Mouse (Mus musculus) hindbrain, embryonic 14.5 days (tissue): ENCODE data around the gene Sema3a. TPM values are rescaled to one million over a fixed set of nuclear protein-coding genes. Genes with fewer than 3 reads are reported as not detected.

Source experiments
- ATAC-seq: fragments of 200-750 bp; cut with Nextera tagmentation; 2 replicates; pipeline ENCODE4 v1.8.0; 2017; ENCODE audit warnings: moderate number of reproducible peaks, mild to moderate bottlenecking, moderate TSS enrichment, moderate library complexity; ENCODE audit not compliant: low FRiP score
- DNase-seq: peaks from one replicate; pipeline ENCODE4 v3.0.0-alpha.2; 2015; ENCODE audit warnings: low spot score
- H3K27ac ChIP-seq: fragments of 300-500 bp; sonication (generic); 2 replicates; pipeline ENCODE4 v1.5.1; 2014; ENCODE audit warnings: mild to moderate bottlenecking, moderate library complexity
- H3K27me3 ChIP-seq: fragments of 300-500 bp; sonication (generic); 2 replicates; pipeline ENCODE4 v1.6.1; 2014; ENCODE audit warnings: mild to moderate bottlenecking, low read length, mixed read lengths; ENCODE audit not compliant: control insufficient read depth, insufficient read depth
- H3K36me3 ChIP-seq: fragments of 300-500 bp; sonication (generic); replicated peaks from 2 replicates; pipeline ENCODE4 v1.6.1; 2014; ENCODE audit not compliant: control insufficient read depth, insufficient read depth
- H3K4me1 ChIP-seq: fragments of 300-500 bp; sonication (generic); replicated peaks from 2 replicates; pipeline ENCODE4 v1.6.1; 2014; ENCODE audit warnings: antibody characterized with exemption, low read length, mixed read lengths; ENCODE audit not compliant: control insufficient read depth, insufficient read depth
- H3K4me2 ChIP-seq: fragments of 300-500 bp; sonication (generic); replicated peaks from 2 replicates; pipeline ENCODE4 v1.6.1; 2014; ENCODE audit warnings: mild to moderate bottlenecking, moderate library complexity
- H3K4me3 ChIP-seq: fragments of 300-500 bp; sonication (generic); replicated peaks from 2 replicates; pipeline ENCODE4 v1.5.1; 2014; ENCODE audit warnings: mild to moderate bottlenecking, low read length
- H3K9ac ChIP-seq: fragments of 300-500 bp; sonication (generic); 2 replicates; pipeline ENCODE4 v1.6.1; 2014
- H3K9me3 ChIP-seq: fragments of 300-500 bp; sonication (generic); 2 replicates; pipeline ENCODE4 v1.6.1; 2016; ENCODE audit warnings: low read length; ENCODE audit not compliant: control insufficient read depth
- WGBS: fragments of 180-500 bp; shearing (Covaris S2); extraction: QIAGEN DNeasy Blood & Tissue Kit; methylation state at CpG from one replicate; pipeline ENCODE4 v1.1.7; 2014; 5-methylcytosine and 5-hydroxymethylcytosine counted together
- polyA plus RNA-seq: library from polyadenylated mRNA; unstranded; fragments of >200 nt; fragmentation: Nextera tagmentation; extraction: Ambion mirVana; gene quantifications from 2 replicates; pipeline ENCODE4 v1.2.1, GENCODE M21; 2014

Sema3a gene
- polyA plus RNA-seq, 1 experiment from 2014 or later: 31.1 TPM

DNA sequence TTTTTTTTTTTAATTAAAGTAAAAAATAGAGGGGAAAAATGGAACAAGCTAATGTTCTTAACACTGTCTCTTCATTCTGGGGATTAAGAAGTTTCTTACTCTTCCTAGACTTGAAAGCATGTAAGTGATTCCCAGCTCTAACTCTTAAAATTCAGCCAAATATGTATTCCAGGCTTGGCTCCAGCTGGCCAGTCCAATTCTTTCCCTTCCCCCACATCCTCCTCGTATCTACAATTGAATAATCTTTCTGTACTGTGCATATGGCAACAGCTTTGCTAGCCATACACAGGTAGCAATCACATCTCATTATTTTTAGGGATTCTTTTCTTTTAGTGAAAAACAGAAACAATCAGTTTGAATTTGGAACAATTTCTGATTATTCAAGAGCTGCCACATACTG, 303.5 kb downstream of the Sema3a start:
- no peaks in the 10 kb centered on the region for H3K4me1 ChIP-seq
- H3K4me2 ChIP-seq: no peak overlapping the region
- WGBS: 38% methylated on average over 1 of the region's 1 CpGs
- H3K9ac ChIP-seq: no peak overlapping the region
- H3K27ac ChIP-seq: no peak overlapping the region
- no peaks in the 10 kb centered on the region for H3K36me3 ChIP-seq
- no peak overlapping the region for H3K4me3 ChIP-seq
- H3K27me3 ChIP-seq: no peaks in the 10 kb centered on the region
- ATAC-seq: no peak
- no peak for DNase-seq
- H3K9me3 ChIP-seq: no peaks in the 10 kb centered on the region

DNA sequence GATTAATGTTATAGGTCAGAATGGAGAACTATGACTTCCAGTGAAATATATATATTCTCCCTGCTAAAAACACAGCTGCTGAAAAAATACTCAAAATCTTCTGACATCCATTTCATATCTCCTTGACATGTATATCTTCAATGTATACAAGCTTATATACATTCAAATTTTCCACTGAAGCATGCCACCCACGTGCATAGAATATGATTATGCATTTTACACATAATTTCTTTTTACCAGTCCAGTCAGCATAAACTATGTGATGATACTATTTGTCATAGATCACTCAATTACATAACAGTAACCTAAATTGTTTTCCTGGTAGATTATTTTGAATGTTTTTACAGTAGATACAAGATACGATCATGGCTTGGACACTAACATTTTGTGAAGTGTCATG, 306.6 kb downstream of the Sema3a start:
- no peak overlapping the region for H3K4me3 ChIP-seq
- H3K36me3 ChIP-seq: no peaks in the 10 kb centered on the region
- DNase-seq: no peak
- no peak overlapping the region for H3K4me2 ChIP-seq
- no peaks in the 10 kb centered on the region for H3K4me1 ChIP-seq
- no peak overlapping the region for H3K27ac ChIP-seq
- H3K9ac ChIP-seq: no peak overlapping the region
- ATAC-seq: no peak
- WGBS: 82% methylated on average over 2 of the region's 2 CpGs
- H3K27me3 ChIP-seq: no peaks in the 10 kb centered on the region
- H3K9me3 ChIP-seq: no peaks in the 10 kb centered on the region

DNA sequence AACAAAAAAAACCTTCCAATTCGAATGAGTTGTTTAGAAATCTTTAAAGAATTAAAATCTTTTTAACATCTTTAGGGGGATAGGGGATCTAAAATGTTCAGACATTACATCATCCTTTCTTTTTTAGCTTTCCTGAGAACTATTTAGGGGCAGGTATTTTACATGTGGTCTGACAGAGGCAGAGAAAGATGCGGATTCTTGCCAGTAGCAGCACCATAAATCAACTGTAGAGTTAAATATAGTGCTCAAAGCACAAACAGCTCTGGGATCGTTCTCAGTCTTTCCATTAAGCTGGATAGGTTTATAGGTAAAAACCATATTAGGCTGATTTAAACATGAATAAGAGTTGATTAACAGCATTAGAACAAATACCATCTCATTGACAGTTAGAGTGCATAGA, 307.4 kb downstream of the Sema3a start:
- Histone ChIP-seq H3K4me2 (no peak overlapping the region), H3K27me3 (no peaks in the 10 kb centered on the region), H3K4me3 (no peak overlapping the region), H3K9ac (no peak overlapping the region), H3K27ac (no peak overlapping the region), H3K9me3 (no peaks in the 10 kb centered on the region), H3K4me1 (no peaks in the 10 kb centered on the region), H3K36me3 (no peaks in the 10 kb centered on the region)
- WGBS: 81% methylated on average over 3 of the region's 3 CpGs
- DNase-seq (no peak), ATAC-seq (no peak)

DNA sequence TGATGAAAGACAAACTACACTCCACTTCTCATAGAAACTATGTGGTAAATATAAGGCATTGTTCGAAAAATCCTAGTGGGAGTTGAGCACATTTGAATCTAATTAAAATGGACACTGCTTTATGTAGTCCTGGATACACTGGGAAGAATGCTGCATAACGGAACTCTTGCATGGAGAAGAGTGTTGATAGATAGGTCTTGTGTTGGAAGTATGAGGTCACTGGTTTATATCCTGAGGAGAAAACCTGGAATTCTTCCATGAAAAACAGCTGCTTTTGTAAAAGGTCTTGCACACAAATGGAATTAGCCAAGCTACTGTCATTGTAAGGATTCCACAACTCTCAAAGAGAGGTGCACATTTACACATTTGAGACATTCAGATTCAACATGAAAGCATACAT, 308.1 kb downstream of the Sema3a start:
- Histone ChIP-seq H3K4me2 (no peak overlapping the region), H3K36me3 (no peaks in the 10 kb centered on the region), H3K9me3 (no peaks in the 10 kb centered on the region), H3K9ac (no peak overlapping the region), H3K27ac (no peak overlapping the region), H3K4me3 (no peak overlapping the region), H3K27me3 (no peaks in the 10 kb centered on the region), H3K4me1 (no peaks in the 10 kb centered on the region)
- WGBS: 56% methylated on average over 2 of the region's 2 CpGs
- ATAC-seq (no peak), DNase-seq (no peak)

DNA sequence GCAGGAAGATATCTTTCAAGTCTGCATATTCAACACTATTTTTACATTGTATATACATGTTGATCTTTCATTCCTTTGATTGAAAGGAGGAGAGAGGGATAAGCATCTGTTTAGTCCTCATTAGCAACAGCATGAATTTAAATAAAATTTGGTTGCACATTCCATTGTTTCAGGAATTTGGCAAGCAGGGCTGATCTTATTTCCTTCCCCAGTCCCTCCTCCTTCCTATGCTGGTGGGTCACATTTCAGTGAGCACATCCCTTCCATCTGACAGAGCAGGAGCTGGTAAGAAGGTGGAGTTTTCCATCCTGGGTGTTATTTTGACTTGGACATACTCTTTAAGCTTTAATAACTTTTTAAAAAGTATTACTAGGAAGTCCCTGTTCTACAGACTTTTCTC, 315.9 kb downstream of the Sema3a start:
- Histone ChIP-seq H3K9me3 (no peaks in the 10 kb centered on the region), H3K36me3 (no peaks in the 10 kb centered on the region), H3K4me1 (no peaks in the 10 kb centered on the region), H3K9ac (no peak overlapping the region), H3K4me3 (no peak overlapping the region), H3K27ac (no peak overlapping the region), H3K4me2 (no peak overlapping the region), H3K27me3 (no peaks in the 10 kb centered on the region)
- no peak for ATAC-seq
- no peak for DNase-seq

DNA sequence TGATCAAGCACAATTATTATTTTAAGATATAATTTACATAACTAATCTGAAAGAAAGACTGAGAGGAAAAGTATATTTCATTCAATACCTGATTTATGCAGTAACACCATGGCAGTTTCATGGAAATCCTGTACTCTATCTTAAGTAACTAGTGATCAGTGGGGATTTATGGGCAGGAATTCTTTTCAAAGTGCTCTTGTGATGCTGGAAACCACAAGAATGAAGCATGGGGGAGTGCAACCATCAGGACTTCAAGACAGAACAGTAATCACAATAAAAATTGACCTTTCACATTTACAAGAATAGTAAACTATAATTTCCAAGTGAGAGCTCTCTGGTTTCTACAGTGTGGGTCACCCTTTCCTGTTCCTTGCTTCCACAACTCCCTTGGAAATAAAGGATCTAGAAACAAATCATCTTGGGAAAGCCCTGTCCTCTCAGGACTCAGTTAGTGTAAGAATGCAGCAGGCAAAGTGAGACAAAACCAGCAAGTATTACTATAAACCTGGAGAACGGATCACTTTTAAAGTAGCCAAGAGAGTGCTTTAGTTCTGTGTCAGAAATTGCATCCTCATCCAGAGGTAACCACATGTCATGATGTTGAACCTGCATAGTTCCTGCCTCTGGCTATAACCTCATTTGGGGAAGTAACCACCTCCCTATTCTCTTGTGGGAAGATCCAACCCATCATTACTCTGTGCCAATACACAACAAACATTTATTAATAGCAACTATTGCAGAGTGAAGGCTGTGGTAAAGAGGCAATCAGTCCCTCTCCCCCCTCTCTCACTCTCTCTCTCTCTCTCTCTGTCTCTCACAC, 335.2 kb downstream of the Sema3a start:
- Histone ChIP-seq H3K27ac (no peak overlapping the region), H3K9me3 (no peaks in the 10 kb centered on the region), H3K4me2 (no peak overlapping the region), H3K27me3 (no peaks in the 10 kb centered on the region), H3K4me1 (no peaks in the 10 kb centered on the region), H3K4me3 (no peak overlapping the region), H3K9ac (no peak overlapping the region), H3K36me3 (no peaks in the 10 kb centered on the region)
- ATAC-seq (no peak), DNase-seq (no peak)
- 80% methylated on average over 1 of the region's 1 CpGs for WGBS

DNA sequence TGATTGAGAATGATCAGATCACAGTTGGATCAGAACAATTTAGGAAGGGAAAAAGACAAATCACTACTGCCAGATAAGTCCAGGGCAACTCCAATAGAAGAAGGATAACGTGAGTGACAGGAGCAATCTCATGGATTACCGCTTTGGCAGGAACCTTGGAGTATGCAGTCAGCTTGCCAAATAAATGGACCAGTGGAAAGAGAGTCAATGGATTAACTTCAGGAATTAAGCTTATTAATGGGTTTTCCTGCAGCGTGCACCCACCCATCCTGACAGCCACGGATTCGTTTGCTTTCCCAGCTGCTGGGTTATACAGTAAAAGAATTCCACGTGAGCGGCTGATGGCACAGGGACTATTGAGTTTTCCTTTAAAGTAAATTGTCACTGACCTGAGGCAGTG, 343.6 kb downstream of the Sema3a start:
- Histone ChIP-seq H3K4me1 (peaks cover 7% of the 10 kb centered on the region; the same call in 1 of the 2 replicates), H3K27ac (no peak overlapping the region), H3K4me3 (no peak overlapping the region), H3K36me3 (no peaks in the 10 kb centered on the region), H3K9ac (no peak overlapping the region), H3K27me3 (no peaks in the 10 kb centered on the region), H3K9me3 (no peaks in the 10 kb centered on the region), H3K4me2 (no peak overlapping the region)
- DNase-seq (no peak), ATAC-seq (no peak)
- WGBS: 56% methylated on average over 7 of the region's 7 CpGs

DNA sequence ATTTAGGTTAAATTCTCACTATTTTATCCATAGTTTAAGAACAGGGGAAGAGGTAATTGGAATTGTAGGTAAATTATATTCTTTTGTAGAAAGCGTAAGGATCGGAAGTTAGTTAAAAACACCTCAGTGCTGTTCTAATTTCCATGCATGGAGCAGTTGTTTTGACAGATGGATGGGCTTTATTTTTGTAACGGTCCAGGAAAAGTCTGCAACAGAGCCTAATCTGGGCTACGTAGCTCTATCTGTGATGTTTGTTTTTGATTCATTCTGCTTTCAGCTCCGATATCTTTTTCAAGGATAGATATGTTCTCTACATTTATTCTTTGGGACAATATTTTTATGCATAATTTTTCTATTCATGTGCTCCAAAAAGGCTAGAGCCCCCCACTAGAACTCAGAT, 344.2 kb downstream of the Sema3a start:
- ATAC-seq (no peak), DNase-seq (no peak)
- peaks cover 7% of the 10 kb centered on the region; the same call in 1 of the 2 replicates for H3K4me1 ChIP-seq
- no peak overlapping the region for H3K9ac ChIP-seq
- no peak overlapping the region for H3K4me3 ChIP-seq
- no peaks in the 10 kb centered on the region for H3K27me3 ChIP-seq
- H3K36me3 ChIP-seq: no peaks in the 10 kb centered on the region
- 71% methylated on average over 5 of the region's 5 CpGs for WGBS
- H3K27ac ChIP-seq: no peak overlapping the region
- H3K9me3 ChIP-seq: no peaks in the 10 kb centered on the region
- H3K4me2 ChIP-seq: no peak overlapping the region

DNA sequence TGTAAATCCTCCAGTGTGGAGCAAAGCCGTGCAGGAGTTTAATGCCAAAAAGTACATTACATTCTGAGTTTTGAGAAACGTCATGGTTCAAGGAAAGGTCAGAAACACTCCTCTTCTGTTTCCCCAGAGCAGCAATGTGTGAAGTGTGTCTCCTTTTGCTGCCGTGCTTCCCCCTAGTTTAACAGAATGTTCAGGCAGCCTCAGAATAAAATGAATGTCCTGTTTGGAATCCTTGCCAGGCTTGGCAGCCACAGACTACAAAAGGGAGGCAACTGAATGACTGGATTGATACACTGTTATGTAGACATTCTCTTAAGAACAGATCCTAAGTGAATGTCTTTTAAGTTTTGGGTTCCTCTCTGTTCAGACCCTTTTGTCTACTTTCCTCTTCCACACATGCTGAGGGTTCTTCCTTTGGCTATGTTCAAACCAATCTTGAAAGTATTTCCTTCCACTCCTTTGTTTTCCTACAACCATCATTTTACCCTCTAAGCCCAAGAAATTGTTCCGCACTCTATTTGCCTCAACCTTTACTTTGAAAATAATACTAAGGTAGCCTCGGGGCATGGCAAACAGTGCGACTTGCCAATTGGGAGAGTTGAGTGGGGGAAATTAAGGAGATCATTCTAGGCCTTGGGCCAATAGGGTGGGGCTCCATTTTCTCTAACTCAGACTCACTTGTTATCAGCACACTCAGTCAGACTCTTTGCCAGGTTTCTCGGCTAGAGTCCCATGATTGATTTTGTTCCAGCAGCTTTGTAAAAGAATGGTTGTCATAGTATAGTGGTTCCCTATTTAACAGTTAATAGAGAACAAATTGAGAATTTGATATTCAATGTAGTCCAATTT, 345.1 kb downstream of the Sema3a start:
- no peak overlapping the region for H3K27ac ChIP-seq

More for the DNA sequence above, 345.1 kb downstream of the Sema3a start:
- ATAC-seq (peak; percentile 48; the same call in 1 of the 2 replicates), DNase-seq (peak; percentile 40)
- no peaks in the 10 kb centered on the region for H3K9me3 ChIP-seq
- 54% methylated on average over 7 of the region's 7 CpGs for WGBS
- no peak overlapping the region for H3K4me2 ChIP-seq
- H3K4me3 ChIP-seq: no peak overlapping the region
- H3K36me3 ChIP-seq: no peaks in the 10 kb centered on the region
- H3K9ac ChIP-seq: no peak overlapping the region
- H3K27me3 ChIP-seq: no peaks in the 10 kb centered on the region
- H3K4me1 ChIP-seq: peaks cover 7% of the 10 kb centered on the region; the same call in 1 of the 2 replicates
